Mouse (Mus musculus): ENCODE data around the gene Dtx4. TPM values are rescaled to one million over a fixed set of nuclear protein-coding genes. Genes with fewer than 3 reads are reported as not detected.
A peak's percentile ranks its signal among the peaks of the same experiment; 100 is the strongest.

Dtx4 gene
- polyA plus RNA-seq, 1 experiment from 2014 or later, result 5.6 TPM

DNA sequence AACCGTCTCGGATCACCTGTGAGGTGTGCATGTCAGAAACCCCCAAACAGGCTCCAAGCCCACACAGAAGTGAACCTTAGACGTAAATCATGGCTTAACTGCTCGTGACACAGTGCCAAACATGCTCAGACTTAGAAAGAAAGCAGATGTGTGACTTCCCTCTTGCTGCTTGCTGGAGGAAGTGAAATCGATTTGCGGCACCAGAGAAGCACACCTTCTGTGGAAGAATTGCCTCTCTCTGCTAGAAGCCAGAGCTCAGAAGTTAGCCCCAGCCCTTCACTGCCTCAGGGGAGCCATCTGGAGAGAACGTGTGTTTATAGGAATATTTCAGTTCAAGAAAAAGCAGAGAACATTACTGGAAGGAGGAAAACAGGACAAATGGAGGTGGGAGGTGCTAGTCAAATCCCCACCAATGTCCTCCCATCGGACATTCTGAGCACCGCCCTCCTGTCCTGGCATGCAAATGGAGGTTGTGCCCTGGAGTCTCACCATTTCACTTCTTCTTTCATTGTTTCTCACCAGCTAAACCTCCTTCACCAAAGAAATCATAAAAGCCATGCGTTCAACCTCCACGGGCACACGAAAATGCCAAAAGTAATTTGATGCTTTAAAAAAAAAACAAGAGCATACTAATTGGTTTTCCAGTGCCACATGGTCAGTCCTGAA is 43.7 kb downstream of the Dtx4 start:
- WGBS, result 35% methylated on average over 12 of the region's 12 CpGs
- H3K9me3 ChIP-seq (replicated peaks; ENCODE audit: low read length), result no peaks in the 10 kb centered on the region
- ATAC-seq (replicated peaks; ENCODE audit: low FRiP score, low read depth) (0 out of 2 replicates have a peak, but pooled peaks have one; percentile 36), DNase-seq (ENCODE audit: low spot score) (peak; percentile 40)
- H3K9ac ChIP-seq (ENCODE audit: low read depth, low read length), result peak overlapping the region; percentile 10; the same call in 1 of the 2 replicates
- no peaks in the 10 kb centered on the region for H3K36me3 ChIP-seq (ENCODE audit: insufficient read depth, low read length)
- no peaks in the 10 kb centered on the region for H3K27me3 ChIP-seq (ENCODE audit: insufficient read depth, low read length)
- peak overlapping the region; percentile 37 for H3K4me2 ChIP-seq (ENCODE audit: low read length)
- peak overlapping the region; percentile 3; the same call in 1 of the 2 replicates for H3K4me3 ChIP-seq (replicated peaks; ENCODE audit: low read depth, low read length)
- no peak overlapping the region for H3K27ac ChIP-seq
- no peaks in the 10 kb centered on the region for H3K4me1 ChIP-seq (replicated peaks; ENCODE audit: insufficient read depth, low read length)
- no peak for TF ChIP-seq CTCF (IDR thresholded peaks at IDR 0.05; ENCODE audit: low read depth)

DNA sequence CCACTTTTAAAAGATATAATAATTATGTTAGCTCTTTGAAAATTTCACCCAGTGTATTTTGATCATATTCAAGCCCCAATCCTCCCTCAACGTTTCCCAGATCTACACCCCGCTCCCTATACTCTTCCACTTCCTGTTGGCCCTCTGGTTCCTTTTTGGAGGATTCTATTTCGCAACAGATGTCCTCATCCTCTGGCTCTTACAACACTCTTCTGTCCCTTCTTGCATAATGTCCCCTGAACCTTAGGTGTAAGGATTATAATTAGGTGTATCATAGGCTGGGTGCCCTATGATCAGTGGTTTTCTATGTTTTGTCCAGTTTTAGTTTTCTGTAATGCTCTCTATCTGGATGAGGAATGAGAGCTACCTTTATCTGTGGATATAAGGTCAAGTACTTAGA is 56.2 kb downstream of the Dtx4 start:
- Histone ChIP-seq H3K9ac (ENCODE audit: low read depth, low read length) (no peak overlapping the region), H3K4me1 (replicated peaks; ENCODE audit: insufficient read depth, low read length) (no peaks in the 10 kb centered on the region), H3K9me3 (replicated peaks; ENCODE audit: low read length) (no peaks in the 10 kb centered on the region), H3K36me3 (ENCODE audit: insufficient read depth, low read length) (no peaks in the 10 kb centered on the region), H3K27ac (no peak overlapping the region), H3K4me2 (ENCODE audit: low read length) (no peak overlapping the region), H3K4me3 (replicated peaks; ENCODE audit: low read depth, low read length) (no peak overlapping the region), H3K27me3 (ENCODE audit: insufficient read depth, low read length) (no peaks in the 10 kb centered on the region)
- TF ChIP-seq CTCF (IDR thresholded peaks at IDR 0.05; ENCODE audit: low read depth), result no peak
- DNase-seq (ENCODE audit: low spot score) (no peak), ATAC-seq (replicated peaks; ENCODE audit: low FRiP score, low read depth) (no peak)
- 72% methylated on average over 3 of the region's 3 CpGs for WGBS

DNA sequence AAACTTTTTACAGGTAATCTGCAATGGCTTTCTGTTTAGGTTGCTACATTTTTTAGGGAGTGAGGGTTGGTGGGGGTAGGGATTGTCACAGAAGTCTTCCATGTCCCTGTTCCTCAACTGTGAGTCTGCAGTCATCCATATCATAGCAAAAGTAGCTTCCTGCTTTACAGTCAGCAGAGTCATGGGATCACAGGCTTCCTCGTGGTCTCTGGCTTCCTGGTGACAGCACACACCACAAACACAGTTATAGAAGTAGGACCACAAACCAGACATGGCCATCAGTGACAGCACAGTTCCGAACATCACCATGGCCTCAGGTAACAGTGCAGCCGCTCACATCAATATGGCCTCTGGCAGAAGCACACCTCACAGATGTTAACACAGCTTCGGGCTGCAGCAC is 58.7 kb downstream of the Dtx4 start:
- WGBS, result 71% methylated on average over 4 of the region's 4 CpGs
- Histone ChIP-seq H3K4me3 (replicated peaks; ENCODE audit: low read depth, low read length) (no peak overlapping the region), H3K9ac (ENCODE audit: low read depth, low read length) (no peak overlapping the region), H3K4me2 (ENCODE audit: low read length) (no peak overlapping the region), H3K36me3 (ENCODE audit: insufficient read depth, low read length) (no peaks in the 10 kb centered on the region), H3K27me3 (ENCODE audit: insufficient read depth, low read length) (no peaks in the 10 kb centered on the region), H3K27ac (no peak overlapping the region), H3K9me3 (replicated peaks; ENCODE audit: low read length) (no peaks in the 10 kb centered on the region), H3K4me1 (replicated peaks; ENCODE audit: insufficient read depth, low read length) (no peaks in the 10 kb centered on the region)
- ATAC-seq (replicated peaks; ENCODE audit: low FRiP score, low read depth), result no peak
- no peak for DNase-seq (ENCODE audit: low spot score)
- TF ChIP-seq CTCF (IDR thresholded peaks at IDR 0.05; ENCODE audit: low read depth), result no peak

DNA sequence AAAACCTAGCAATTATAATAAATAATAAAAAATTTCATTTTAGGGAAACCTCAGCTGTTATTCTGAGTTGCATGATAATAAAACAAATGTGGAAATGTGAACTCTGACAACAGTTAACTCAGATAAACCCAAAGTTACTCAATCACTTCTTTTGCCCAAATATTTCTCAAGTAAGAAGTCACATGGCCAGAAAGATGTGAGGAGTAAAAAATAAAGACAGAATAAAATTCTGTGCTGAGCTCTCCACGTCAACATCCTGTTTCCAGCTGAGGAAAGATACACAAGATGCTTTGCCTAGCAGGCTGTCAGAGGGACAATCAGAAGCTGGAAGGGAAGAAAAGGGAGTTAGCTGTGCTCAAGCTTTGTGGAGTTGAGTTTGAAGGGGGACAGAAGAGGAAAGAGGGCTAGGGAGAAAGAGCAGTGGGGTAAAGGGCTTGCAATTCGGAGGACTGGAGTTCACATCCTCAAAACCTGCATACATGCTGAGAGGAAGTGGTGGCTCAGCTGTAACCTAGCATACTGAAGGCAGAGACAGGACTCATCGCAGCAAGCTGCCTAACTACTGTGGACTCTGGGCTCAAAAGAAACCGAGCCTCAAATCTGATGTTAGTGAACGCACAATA is 61.0 kb downstream of the Dtx4 start:
- 68% methylated on average over 5 of the region's 5 CpGs for WGBS
- no peak for DNase-seq (ENCODE audit: low spot score)
- H3K27me3 ChIP-seq (ENCODE audit: insufficient read depth, low read length), result no peaks in the 10 kb centered on the region
- ATAC-seq (replicated peaks; ENCODE audit: low FRiP score, low read depth), result no peak
- no peak overlapping the region for H3K9ac ChIP-seq (ENCODE audit: low read depth, low read length)
- H3K4me1 ChIP-seq (replicated peaks; ENCODE audit: insufficient read depth, low read length), result no peaks in the 10 kb centered on the region
- no peaks in the 10 kb centered on the region for H3K9me3 ChIP-seq (replicated peaks; ENCODE audit: low read length)
- H3K27ac ChIP-seq, result no peak overlapping the region
- TF ChIP-seq CTCF (IDR thresholded peaks at IDR 0.05; ENCODE audit: low read depth), result no peak
- no peaks in the 10 kb centered on the region for H3K36me3 ChIP-seq (ENCODE audit: insufficient read depth, low read length)
- H3K4me3 ChIP-seq (replicated peaks; ENCODE audit: low read depth, low read length), result no peak overlapping the region
- H3K4me2 ChIP-seq (ENCODE audit: low read length), result no peak overlapping the region

DNA sequence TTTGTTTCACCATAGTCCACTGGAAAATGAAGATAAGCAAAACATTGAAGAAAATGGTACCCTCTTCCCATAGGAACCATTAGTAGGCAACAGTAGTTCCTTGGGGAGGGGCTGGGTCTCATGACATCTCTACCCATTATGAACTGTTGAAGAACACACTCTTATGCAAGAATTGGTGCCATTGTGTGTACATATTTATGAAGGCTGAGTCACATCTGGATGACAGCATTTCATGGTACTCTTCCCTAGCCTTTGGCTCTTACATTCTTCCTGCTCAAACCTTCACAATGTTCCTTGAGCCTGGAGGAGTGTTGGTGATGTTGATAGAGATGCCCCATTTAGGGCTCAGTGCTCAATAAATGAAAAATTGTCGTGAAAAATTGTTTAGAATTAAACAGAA is 61.7 kb downstream of the Dtx4 start:
- H3K4me2 ChIP-seq (ENCODE audit: low read length), result no peak overlapping the region
- TF ChIP-seq CTCF (IDR thresholded peaks at IDR 0.05; ENCODE audit: low read depth), result no peak
- ATAC-seq (replicated peaks; ENCODE audit: low FRiP score, low read depth) (no peak), DNase-seq (ENCODE audit: low spot score) (no peak)
- 50% methylated on average over 1 of the region's 1 CpGs for WGBS
- no peak overlapping the region for H3K27ac ChIP-seq
- no peaks in the 10 kb centered on the region for H3K4me1 ChIP-seq (replicated peaks; ENCODE audit: insufficient read depth, low read length)
- H3K36me3 ChIP-seq (ENCODE audit: insufficient read depth, low read length), result no peaks in the 10 kb centered on the region
- no peaks in the 10 kb centered on the region for H3K9me3 ChIP-seq (replicated peaks; ENCODE audit: low read length)
- H3K27me3 ChIP-seq (ENCODE audit: insufficient read depth, low read length), result no peaks in the 10 kb centered on the region
- no peak overlapping the region for H3K4me3 ChIP-seq (replicated peaks; ENCODE audit: low read depth, low read length)
- H3K9ac ChIP-seq (ENCODE audit: low read depth, low read length), result no peak overlapping the region

DNA sequence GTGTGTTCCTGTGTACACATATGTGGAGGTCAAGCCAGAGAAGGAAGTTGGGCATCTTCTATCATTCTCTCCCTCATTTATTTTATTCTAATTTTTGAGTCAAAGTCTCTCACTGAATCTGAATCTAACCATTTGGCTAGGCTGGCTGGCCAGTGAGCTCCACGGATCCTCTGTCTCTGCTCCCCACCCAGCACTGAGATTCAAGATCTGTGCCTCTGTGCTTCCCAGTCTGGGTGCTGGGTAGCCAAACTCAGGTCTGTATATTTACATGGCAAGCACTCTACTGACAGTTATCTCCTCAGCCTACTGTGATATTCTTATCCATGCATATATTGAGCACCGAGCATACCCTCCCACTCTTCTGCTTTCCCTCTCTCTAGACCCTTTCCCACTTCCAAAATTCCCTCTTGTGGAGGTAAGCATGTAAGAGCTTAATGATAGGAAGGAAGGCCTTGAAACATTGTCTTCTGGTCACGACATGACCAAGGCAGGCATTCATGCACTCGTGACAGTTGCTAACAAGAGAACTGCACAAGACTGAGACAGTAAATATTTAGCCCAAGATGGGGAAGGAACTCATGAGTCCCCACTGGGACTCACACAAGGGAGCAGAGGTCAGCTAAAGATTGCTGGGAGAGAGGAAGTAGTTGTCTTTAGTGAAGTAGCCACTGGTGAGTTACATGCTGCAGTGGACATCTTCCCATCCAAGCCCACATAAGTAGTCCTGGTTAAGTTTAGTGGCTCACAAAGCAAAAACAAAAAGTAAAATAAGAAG is 65.3 kb downstream of the Dtx4 start:
- Histone ChIP-seq H3K9me3 (replicated peaks; ENCODE audit: low read length) (no peaks in the 10 kb centered on the region), H3K36me3 (ENCODE audit: insufficient read depth, low read length) (no peaks in the 10 kb centered on the region), H3K4me2 (ENCODE audit: low read length) (no peak overlapping the region), H3K9ac (ENCODE audit: low read depth, low read length) (no peak overlapping the region), H3K4me1 (replicated peaks; ENCODE audit: insufficient read depth, low read length) (no peaks in the 10 kb centered on the region), H3K27ac (no peak overlapping the region), H3K4me3 (replicated peaks; ENCODE audit: low read depth, low read length) (no peak overlapping the region), H3K27me3 (ENCODE audit: insufficient read depth, low read length) (no peaks in the 10 kb centered on the region)
- no peak for TF ChIP-seq CTCF (IDR thresholded peaks at IDR 0.05; ENCODE audit: low read depth)
- WGBS, result 79% methylated on average over 4 of the region's 4 CpGs
- DNase-seq (ENCODE audit: low spot score), result no peak
- ATAC-seq (replicated peaks; ENCODE audit: low FRiP score, low read depth), result no peak

All from kidney, postnatal 0 days (tissue).